Mouse (Mus musculus): ENCODE measurements around the gene Crat.
A peak's percentile ranks its signal among the peaks of the same experiment; 100 is the strongest.

Crat gene

DNA sequence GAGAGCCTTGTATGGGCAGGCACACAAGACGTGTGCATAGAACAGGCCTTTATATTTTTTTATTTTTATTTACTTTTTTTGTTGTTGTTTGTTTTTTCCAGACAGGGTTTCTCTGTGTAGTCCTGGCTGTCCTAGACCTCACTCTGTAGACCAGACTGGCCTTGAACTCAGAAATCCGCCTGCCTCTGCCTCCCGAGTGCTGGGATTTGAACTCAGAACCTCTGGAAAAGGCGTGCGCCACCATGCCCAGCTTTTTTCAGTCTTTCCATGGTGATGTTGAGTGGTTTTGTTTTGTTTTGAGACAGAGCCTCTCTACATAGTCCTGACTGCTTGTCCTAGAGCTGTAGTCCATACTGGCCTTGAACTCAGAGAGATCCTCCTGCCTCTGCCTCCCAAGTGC, 42.9 kb downstream of the Crat start:
- no peak for DNase-seq (ENCODE audit: low read depth, low spot score)

DNA sequence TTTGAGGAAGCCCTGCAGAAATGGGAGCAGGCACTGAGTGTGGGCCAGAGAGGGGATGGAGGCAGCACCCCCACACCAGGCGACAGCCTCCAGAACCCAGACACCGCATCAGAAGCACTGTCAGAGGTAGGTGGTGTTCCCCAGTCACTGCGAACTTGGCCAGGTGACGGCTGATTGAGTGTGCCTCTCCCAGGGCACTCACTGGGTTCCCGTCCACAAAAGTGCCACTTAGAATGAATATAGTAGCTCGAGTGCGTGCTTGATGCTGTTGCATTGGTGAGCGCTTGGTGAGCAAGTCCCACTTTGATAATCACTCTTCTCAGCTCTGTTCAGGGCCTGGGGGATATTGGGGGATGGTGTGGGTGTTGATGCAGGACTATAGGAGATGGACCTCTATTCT, 44.1 kb downstream of the Crat start:
- no peak for DNase-seq (ENCODE audit: low read depth, low spot score)

DNA sequence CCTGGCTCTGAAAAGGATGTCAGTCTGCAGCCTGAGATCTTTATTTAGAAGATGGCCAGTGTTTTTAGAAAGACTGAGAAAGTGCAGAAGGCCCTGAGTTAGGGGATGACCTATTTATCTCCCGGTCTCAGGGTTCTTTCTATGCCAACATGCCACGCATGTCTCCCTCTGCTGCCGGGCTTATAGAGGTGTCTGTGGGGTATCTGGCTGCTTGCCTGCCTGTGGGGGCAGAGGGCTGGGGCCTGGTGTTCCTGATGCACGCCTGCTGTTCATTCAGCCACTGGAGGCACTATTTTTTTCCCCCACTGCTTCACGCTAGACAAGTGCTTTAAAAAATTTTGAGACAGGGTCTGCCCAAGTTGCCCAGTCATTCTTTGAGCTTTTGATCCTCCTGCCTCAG, 49.4 kb downstream of the Crat start:
- no peak for DNase-seq (ENCODE audit: low read depth, low spot score)

DNA sequence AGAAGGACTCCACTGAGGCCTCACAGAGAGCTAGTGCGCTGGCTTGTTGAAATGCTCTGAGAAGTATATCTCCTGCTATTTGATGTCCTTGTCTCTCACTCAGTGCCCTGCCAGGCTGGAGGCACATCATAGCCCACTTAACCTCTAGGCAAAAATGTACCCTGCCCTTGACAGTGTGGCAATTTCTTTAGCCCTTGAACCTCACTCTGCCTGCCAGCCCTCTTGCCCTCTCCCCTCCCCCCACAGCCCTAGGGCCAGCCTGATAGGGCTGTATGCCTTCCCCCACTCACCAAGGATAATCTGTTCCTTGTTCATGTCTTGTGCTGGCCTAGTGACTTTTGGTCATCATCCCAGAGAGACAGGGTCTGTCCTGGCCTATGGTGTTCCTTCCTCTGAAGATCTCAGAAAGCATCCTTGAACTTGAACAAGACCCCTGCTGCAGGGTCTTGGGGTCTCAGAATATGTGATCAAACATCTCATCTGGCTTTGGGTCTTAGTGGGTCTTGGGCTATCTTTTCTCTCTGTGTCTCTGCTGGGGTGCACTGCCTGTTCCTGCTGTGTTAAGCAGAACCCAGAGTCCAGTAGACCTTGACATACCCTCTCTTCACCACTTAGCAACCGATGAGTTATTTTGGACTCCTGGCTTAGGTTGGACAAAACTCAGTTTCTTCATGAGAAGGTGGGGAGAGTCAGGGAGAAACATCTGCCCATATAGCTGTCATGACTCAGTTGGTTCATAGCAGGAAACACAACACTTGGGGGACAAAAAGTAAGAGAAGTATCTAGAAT, 50.1 kb downstream of the Crat start:
- no peak for DNase-seq (ENCODE audit: low read depth, low spot score)

DNA sequence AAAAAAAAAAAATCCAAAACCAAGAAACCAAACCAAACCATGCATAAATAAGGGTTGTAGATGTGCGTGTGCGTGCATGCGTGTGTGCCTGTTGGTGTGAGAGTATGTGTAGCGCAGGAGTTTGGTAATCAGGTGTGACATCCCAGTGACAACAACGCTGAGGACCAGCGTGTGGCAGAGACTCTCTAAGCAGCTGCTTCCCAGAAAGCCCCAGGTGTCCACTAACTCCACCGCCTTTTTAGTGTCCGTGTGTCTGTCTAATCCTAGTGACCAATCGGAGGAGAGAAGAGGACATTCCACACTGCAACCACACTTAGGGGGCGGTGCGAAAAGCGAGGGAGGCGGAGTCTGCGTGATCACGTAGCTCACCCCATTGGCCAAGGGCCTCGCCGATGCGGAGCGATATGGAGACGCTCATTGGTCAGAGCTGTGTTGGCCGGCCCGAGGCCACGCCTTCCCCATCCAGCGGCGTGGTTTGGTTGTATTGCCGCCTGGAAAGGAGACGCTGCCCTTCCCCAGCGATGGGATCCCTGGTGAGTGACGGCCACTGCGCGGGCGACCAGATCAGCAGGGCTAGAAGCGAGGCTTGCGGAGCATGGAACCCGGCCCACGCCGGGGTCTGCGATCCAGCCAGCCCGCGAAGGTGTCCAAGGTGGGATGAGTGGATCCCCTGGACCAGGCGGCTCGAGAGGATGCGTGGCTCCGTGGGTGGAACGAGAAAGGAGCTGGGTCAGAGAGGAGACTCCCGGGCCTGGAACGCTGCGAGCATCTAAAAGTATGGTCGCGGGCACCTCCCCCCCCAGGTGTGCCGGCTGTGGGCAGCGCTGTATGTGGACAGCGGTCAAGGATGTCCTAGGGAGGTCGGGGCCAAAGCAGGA, 51.6 kb downstream of the Crat start, which contains the start of gene Miga2:
Gene Miga2, plus strand, starts transcription at position 461 of the 878 bp plus-strand sequence.
- DNase-seq (ENCODE audit: low read depth, low spot score) = peak; percentile 98

DNA sequence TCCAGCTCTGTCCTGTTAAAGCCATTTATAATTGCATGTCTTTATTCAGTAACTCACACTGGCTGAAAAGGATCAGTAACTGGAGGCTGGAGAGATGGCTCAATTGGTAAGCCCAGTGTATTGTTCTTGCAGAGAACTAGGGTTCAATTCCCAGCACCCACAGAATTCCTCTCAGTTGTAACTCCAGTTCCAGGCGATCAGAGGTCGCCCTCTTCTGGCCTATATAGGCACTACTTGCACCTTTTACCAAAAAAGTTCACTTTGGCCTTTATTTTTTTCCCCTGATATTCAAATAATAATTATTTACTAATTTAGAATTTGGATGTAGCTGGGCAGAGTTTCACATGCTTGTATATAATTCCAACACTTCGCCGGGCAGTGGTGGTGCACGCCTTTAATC, 52.7 kb downstream of the Crat start:
- no peak for DNase-seq (ENCODE audit: low read depth, low spot score)

DNA sequence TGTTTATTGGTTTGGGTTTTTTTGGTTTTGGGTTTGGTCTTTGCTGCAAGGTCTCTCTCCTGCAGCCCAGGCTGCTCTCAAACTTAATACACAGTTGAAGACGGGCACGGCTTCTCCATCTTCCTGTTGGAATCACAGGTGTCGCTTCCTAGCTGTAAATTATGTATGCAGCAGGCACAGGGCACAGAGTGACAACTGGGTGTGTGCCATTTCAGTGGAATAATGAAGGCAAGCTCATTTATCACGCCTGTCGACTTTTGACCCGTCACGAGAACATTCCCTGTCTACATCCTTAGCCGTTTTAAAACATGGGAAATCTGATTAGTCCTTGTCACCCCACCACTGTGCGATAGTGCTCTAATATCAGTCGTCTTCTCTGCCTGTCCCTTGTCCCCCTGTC, 55.0 kb downstream of the Crat start:
- DNase-seq (ENCODE audit: low read depth, low spot score) = no peak

DNA sequence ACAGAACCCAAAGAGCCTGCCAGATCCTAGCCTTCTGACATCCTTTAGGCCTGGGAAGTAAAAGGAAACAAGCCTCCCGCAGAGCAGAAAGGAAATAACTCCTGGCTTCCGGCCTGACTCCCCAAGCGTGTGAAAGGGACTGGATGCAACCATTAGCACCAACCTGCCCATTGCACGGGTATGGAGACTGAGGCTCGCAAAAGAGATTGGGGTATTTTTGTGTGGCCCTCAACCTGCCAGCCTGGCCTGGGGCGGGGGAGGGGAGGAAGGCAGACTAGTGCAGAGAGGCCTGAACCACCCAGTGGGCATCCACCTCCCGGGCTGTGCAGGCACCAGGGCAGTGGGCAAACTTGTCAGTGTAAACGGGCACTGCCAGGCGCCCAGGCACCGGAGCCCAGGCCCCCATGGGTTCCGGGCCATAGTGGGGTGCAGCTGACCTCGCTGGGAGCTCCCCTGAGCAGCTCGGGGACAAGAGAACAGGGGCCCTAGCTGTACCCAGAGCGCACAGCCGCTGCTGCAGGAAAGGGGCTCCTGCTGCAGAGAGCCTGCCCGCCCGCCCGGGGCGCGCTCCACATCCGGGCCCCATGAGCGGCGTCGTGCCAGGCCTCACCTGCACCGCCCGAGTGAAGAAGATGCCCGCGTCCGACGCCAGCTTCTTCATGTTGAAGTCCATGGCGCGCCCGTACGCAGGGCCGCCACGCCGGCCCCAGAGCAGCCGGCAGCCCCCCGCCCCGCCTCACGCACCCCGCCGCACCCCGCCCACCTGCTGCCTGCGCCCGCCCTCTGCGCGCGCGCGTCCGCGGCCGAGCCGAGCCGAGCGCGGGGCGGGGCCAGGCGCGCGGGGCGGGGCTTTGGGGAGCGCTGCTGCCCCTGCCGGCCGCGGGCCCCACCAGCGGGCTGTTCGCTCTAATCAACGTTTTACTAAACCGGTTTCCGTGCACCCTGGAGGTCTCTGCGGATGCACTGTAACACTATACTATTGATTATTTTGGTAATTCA, 56.8 kb downstream of the Crat start, which contains the start of gene Sh3glb2:
Gene Sh3glb2, minus strand, starts transcription at position 805 of the 999 bp plus-strand sequence.
- peak; percentile 40 for DNase-seq (ENCODE audit: low read depth, low spot score)

DNA sequence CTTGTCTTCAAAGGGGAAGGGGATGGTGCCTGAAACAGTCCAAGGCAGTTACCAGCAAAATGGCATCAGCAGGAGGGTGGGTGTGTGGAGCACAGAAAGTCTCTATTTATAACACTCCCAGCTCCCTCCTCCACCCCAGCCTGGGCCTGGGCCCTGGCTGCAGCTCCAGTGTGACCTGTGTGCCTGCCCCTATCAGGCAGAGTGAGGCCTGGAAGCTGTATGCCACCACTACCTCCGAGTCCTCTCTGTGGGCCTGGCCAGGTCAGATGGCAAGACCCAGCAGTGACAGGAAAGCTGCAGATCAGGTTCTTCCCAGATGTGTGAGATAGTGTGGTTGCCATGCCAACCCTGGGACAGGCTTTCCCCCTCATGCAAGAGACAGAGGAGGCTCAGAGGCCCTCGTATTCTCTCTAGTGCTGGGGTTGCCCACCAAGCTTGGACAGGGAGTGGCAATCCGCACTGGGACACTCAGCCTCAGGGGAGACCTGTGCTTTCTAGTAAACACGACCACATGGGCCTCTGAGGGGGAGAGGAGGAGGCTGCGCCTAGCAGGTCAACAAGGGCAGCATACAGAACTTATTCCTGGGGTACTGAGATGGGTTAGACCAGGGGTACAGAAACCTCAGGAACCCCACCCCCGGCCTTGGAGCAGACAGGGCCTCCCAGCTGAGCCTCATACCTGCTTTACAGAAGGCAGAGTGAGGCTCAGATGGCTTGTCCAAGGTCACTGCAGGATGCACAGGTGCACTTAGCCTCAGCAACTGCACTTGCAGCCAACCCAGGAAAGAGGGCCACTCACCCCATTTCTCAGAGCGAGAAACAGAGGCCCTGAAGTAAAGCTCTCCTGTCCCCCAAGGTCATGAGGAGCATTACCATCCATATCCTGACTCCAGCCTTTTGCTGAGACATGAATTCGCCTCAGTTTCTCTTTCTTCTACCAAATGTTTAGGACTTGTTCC, 57.8 kb downstream of the Crat start:
- DNase-seq (ENCODE audit: low read depth, low spot score) = no peak

DNA sequence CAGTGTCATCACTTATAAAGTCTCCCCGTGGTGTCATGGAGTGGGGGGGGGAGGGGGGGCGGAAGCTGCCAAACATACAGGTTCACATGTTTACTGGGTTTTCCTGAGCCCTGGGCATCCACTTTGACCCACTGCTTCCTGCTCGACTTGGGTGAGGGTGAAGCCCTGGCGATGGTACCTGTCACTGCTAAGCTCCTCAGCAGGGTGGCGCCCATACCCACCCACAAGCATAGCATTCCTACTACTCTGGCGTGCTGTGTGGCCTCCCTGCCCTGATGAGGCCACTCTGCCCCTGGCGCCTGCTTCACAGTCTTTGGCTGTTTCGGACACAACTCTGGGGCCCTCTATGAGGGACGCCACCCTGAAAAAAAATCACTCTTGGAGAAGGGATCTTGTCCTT, 58.7 kb downstream of the Crat start:
- no peak for DNase-seq (ENCODE audit: low read depth, low spot score)

DNA sequence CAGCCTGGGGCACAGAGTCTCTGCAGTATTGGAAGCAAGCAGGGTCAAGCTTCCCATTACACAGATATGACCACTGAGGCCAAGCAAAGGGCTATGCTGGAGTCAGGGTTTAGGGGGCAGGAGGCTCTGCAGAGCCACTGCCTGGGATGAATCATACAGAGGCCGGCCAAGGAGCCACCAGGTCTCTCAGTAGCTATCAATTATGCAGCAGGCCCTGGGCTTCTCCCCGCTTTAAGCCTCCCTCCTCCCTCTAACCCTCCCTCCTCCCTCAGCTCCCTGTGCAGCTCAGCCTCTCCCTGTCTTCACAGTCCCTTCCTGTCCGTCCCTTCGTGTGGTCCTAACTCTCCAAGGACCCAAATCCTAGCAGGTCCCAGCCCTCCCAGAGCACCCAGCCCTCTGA, 59.3 kb downstream of the Crat start:
- no peak for DNase-seq (ENCODE audit: low read depth, low spot score)

DNA sequence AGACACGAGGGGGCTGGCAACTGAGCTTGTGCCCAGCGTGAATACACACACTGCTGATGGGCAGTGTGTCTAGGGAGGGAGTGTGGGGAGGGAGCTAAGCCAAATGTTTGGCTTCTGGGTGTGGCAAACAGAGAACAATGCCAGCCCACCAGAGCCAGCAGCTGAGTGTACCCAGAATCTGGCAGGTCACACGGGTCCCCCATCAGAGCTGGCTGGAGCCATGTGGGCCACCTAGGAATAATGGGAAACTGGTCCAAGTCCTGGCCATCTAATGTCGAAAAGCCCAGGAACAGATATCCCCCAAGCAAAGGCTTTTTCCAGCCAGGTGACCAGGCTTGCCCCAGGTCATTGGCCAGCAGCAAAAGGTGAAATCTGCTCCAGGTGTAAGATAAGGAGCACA, 59.8 kb downstream of the Crat start:
- DNase-seq (ENCODE audit: low read depth, low spot score) = no peak

DNA sequence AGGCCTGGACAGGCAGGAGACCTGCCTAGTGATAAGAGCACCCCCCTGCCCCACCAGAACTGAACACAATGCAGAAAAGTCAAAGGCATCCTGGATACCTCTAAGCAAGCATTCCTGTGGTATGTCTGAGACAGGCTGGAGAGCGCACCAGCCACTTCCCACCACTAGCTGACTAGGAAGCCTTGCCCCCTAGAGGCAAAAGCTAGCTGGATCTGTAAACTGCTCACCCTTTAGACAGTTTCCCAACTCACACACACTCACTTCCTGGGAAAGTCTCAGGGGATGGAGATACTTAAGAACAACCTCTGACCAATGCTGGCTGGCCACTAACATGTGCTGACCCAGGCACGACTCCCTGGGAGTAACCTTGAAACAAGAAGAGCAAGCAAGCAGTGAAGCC, 64.5 kb downstream of the Crat start:
- DNase-seq (ENCODE audit: low read depth, low spot score) = no peak
